Mouse (Mus musculus): ENCODE measurements at regions not wholly inside any gene's neighbourhood (a gene's known extent, or its start where the extent isn't known, plus 50 kb on each side); places are given as distances from the start of the nearest gene placed in this dataset.

GRCm38 (mm10) chr13:102482451-102482850, 210.9 kb upstream of the Cd180 start:
- H3K27me3 ChIP-seq (ENCODE audit: insufficient read depth, low read length), result no peaks in the 10 kb centered on the region
- WGBS, result 89% methylated on average over 3 of the region's 3 CpGs
- DNase-seq (no peak), ATAC-seq (no peak)
- no peaks in the 10 kb centered on the region for H3K4me1 ChIP-seq (ENCODE audit: insufficient read depth)
- H3K36me3 ChIP-seq (ENCODE audit: insufficient read depth), result no peaks in the 10 kb centered on the region
- H3K4me3 ChIP-seq (ENCODE audit: low read depth, low read length), result no peak overlapping the region
- no peak overlapping the region for H3K9ac ChIP-seq
- no peak for TF ChIP-seq CTCF (IDR thresholded peaks at IDR 0.05; ENCODE audit: low read depth)
- no peaks in the 10 kb centered on the region for H3K9me3 ChIP-seq (ENCODE audit: low read length)
- no peak overlapping the region for H3K4me2 ChIP-seq (ENCODE audit: low read depth)
- H3K27ac ChIP-seq (ENCODE audit: low read depth, low read length), result no peak overlapping the region

GRCm38 (mm10) chr13:102487416-102488097, 205.8 kb upstream of the Cd180 start:
- no peak overlapping the region for H3K4me3 ChIP-seq (ENCODE audit: low read depth, low read length)
- H3K4me1 ChIP-seq (ENCODE audit: insufficient read depth), result no peaks in the 10 kb centered on the region
- H3K27ac ChIP-seq (ENCODE audit: low read depth, low read length), result no peak overlapping the region
- ATAC-seq, result no peak
- no peaks in the 10 kb centered on the region for H3K27me3 ChIP-seq (ENCODE audit: insufficient read depth, low read length)
- TF ChIP-seq CTCF (IDR thresholded peaks at IDR 0.05; ENCODE audit: low read depth), result no peak
- H3K4me2 ChIP-seq (ENCODE audit: low read depth), result no peak overlapping the region
- no peak for DNase-seq
- H3K9ac ChIP-seq, result no peak overlapping the region
- 42% methylated on average over 4 of the region's 4 CpGs for WGBS
- no peaks in the 10 kb centered on the region for H3K36me3 ChIP-seq (ENCODE audit: insufficient read depth)
- no peaks in the 10 kb centered on the region for H3K9me3 ChIP-seq (ENCODE audit: low read length)

DNA sequence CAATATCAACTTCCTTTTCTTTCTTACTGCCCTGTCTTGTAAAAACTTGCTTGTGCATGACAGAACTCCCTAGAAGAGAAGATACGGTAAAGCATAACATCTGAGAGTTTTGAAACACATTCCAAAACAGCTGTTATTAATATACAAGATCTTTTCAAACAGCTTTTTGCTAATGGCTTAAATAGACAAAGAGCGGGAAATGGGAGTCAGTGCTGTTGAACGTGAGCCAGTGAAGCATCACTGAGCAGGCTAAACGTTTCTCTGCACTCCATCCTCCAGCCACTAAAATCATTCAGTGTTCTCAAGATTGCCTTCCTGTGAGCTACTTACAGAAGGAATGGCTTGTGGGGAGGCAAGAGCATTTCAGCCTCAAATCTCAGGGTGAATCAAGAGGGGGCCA, 202.0 kb upstream of the Cd180 start:
- 75% methylated on average over 4 of the region's 4 CpGs for WGBS
- Histone ChIP-seq H3K36me3 (ENCODE audit: insufficient read depth) (no peaks in the 10 kb centered on the region), H3K9me3 (ENCODE audit: low read length) (no peaks in the 10 kb centered on the region), H3K9ac (no peak overlapping the region), H3K4me2 (ENCODE audit: low read depth) (no peak overlapping the region), H3K27me3 (ENCODE audit: insufficient read depth, low read length) (no peaks in the 10 kb centered on the region), H3K4me3 (ENCODE audit: low read depth, low read length) (no peak overlapping the region), H3K27ac (ENCODE audit: low read depth, low read length) (no peak overlapping the region), H3K4me1 (ENCODE audit: insufficient read depth) (no peaks in the 10 kb centered on the region)
- TF ChIP-seq CTCF (IDR thresholded peaks at IDR 0.05; ENCODE audit: low read depth), result no peak
- no peak for ATAC-seq
- no peak for DNase-seq

GRCm38 (mm10) chr13:102504157-102504947, 189.0 kb upstream of the Cd180 start:
- Histone ChIP-seq H3K36me3 (ENCODE audit: insufficient read depth) (no peaks in the 10 kb centered on the region), H3K4me3 (ENCODE audit: low read depth, low read length) (no peak overlapping the region), H3K27me3 (ENCODE audit: insufficient read depth, low read length) (no peaks in the 10 kb centered on the region), H3K9me3 (ENCODE audit: low read length) (no peaks in the 10 kb centered on the region), H3K9ac (no peak overlapping the region), H3K27ac (ENCODE audit: low read depth, low read length) (no peak overlapping the region), H3K4me1 (ENCODE audit: insufficient read depth) (no peaks in the 10 kb centered on the region), H3K4me2 (ENCODE audit: low read depth) (no peak overlapping the region)
- DNase-seq, result peak; percentile 39
- ATAC-seq, result peak; percentile 38
- 13% methylated on average over 10 of the region's 10 CpGs for WGBS
- no peak for TF ChIP-seq CTCF (IDR thresholded peaks at IDR 0.05; ENCODE audit: low read depth)

GRCm38 (mm10) chr13:102507226-102507625, 186.1 kb upstream of the Cd180 start:
- no peaks in the 10 kb centered on the region for H3K36me3 ChIP-seq (ENCODE audit: insufficient read depth)
- no peak overlapping the region for H3K4me2 ChIP-seq (ENCODE audit: low read depth)
- no peaks in the 10 kb centered on the region for H3K4me1 ChIP-seq (ENCODE audit: insufficient read depth)
- 95% methylated on average over 1 of the region's 1 CpGs for WGBS
- TF ChIP-seq CTCF (IDR thresholded peaks at IDR 0.05; ENCODE audit: low read depth), result peak; percentile 43
- ATAC-seq, result no peak
- H3K27me3 ChIP-seq (ENCODE audit: insufficient read depth, low read length), result no peaks in the 10 kb centered on the region
- DNase-seq, result no peak
- H3K4me3 ChIP-seq (ENCODE audit: low read depth, low read length), result no peak overlapping the region
- H3K9ac ChIP-seq, result no peak overlapping the region
- no peak overlapping the region for H3K27ac ChIP-seq (ENCODE audit: low read depth, low read length)
- H3K9me3 ChIP-seq (ENCODE audit: low read length), result no peaks in the 10 kb centered on the region

DNA sequence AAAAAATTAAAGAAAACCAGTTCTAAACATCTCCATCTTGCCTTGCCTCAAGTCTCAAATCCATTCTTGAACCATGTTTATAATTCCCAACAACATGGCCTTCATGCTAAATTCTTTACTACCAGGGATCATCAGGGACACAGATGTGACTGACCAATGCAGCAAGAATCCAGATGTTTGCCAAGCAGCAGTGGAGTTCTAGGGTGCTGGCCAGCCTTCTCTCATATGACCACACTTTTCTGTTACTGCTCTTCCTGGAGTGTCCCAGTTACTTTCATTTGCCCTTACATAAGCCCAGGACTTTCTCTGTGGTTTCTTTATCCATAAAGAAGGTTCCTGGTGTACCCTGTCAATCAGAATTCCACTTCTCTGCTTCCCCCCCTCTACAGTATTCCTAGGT, 185.4 kb upstream of the Cd180 start:
- Histone ChIP-seq H3K4me2 (ENCODE audit: low read depth) (no peak overlapping the region), H3K27ac (ENCODE audit: low read depth, low read length) (no peak overlapping the region), H3K4me1 (ENCODE audit: insufficient read depth) (no peaks in the 10 kb centered on the region), H3K9ac (no peak overlapping the region), H3K9me3 (ENCODE audit: low read length) (no peaks in the 10 kb centered on the region), H3K36me3 (ENCODE audit: insufficient read depth) (no peaks in the 10 kb centered on the region), H3K27me3 (ENCODE audit: insufficient read depth, low read length) (no peaks in the 10 kb centered on the region), H3K4me3 (ENCODE audit: low read depth, low read length) (no peak overlapping the region)
- DNase-seq (no peak), ATAC-seq (no peak)
- TF ChIP-seq CTCF (IDR thresholded peaks at IDR 0.05; ENCODE audit: low read depth), result no peak

DNA sequence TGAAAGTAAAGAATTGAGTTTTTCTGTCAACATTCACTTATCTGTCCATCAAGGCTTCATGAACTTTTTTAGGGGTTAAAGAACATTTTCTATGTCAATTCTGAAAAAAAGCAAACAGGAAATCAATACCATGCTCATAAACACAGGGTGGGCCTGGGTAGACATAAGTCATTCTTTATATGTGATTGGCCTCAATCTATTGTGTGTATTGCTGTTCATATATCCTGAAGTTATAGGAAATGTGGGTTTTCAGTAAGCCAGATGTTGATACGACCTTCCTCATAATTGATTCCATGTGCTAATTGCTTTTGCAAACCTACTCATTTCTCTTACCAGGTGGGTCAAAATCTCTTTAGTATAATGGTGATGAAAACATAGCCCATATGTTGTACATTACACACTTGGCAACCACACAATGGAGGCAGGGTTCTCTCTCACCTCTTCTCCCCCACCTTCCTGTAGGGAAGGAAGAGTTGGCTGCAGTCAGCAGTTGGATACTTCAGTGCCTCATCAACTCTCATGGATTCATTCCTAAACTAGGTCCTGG, 182.6 kb upstream of the Cd180 start:
- no peak for TF ChIP-seq CTCF (IDR thresholded peaks at IDR 0.05; ENCODE audit: low read depth)
- no peak overlapping the region for H3K4me2 ChIP-seq (ENCODE audit: low read depth)
- no peak overlapping the region for H3K9ac ChIP-seq
- H3K4me1 ChIP-seq (ENCODE audit: insufficient read depth), result no peaks in the 10 kb centered on the region
- no peak overlapping the region for H3K27ac ChIP-seq (ENCODE audit: low read depth, low read length)
- DNase-seq (no peak), ATAC-seq (no peak)
- no peaks in the 10 kb centered on the region for H3K36me3 ChIP-seq (ENCODE audit: insufficient read depth)
- WGBS, result 83% methylated on average over 1 of the region's 1 CpGs
- no peaks in the 10 kb centered on the region for H3K9me3 ChIP-seq (ENCODE audit: low read length)
- no peaks in the 10 kb centered on the region for H3K27me3 ChIP-seq (ENCODE audit: insufficient read depth, low read length)
- H3K4me3 ChIP-seq (ENCODE audit: low read depth, low read length), result no peak overlapping the region

All from forebrain, postnatal 0 days (tissue).